Mouse (Mus musculus) brain, embryonic 18.5 days (tissue): ENCODE measurements around the gene Cdadc1.

Source experiments
- DNase-seq: peaks from one replicate; pipeline ENCODE4 v3.0.0-alpha.2; 2012; ENCODE audit warnings: low read depth, low spot score

Cdadc1 gene

DNA sequence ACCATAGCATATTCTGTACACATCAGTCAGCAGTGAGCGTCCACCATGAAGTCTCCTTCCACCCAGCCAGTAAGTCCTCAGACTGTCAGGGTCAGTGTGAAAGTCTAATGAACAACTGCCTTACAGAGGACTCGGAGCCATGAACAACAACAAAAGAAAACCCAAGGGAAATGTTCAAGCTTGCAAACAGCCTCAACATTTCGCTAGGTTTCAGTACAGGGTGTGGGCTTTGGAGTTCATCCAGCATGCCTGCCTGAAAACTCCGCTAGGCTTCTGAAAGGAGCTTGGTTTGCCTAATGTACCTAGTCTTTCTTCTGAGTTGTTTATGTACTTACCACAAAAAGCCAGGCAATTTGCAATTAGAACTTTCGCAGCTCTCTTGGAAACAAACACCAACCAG is 53.8 kb downstream of the Cdadc1 start:
- DNase-seq, result no peak

DNA sequence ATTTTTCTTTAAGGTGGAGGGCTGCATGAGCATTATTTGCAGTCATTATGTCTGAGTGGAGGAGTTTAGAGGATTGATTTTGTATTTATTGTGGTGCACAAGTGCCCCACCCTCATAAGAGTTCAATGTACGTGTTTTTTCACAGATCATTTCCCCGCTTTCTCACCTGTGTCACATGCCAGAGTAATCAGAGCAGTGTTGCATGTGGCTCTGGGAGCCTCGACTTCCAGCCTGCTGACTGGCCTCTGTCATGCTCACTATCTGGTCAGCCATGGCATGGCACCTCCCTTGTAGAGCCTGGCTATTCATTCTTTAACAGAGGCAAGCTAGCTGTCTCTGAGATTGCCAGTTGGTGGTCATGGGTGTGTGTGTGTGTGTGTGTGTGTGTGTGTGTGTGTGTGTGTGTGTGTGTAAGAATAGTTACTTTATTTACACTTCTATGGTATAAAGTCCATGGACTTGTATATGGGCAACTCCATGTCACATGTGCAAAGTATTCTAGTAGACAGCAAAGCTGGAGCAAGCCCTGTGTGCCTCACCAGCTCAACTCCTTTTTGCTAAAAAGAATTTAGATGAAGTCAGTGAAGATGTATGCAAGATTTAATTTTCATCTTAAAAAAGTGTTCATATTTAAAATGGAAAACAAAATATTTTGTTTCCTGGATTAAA is 54.5 kb downstream of the Cdadc1 start:
- DNase-seq, result no peak

DNA sequence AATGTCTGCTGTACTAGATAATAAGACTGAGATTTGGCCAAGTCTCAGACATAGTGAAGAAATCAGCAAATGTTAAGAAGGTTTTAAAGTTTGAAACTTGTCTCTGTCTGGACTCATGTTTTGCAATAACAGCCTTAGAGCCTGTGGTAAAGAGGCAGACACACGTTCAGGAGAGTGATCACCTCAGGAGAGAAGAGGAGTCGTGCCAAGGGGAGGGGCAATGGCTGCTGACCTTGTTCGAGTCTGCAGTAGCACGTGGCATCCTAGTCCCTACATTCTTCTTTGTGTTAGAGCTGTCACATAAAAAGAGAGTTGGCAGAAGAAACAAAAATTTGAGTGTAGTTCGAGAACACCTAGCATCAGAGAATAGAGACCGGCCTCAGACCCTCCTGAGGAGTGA is 57.0 kb downstream of the Cdadc1 start:
- no peak for DNase-seq

DNA sequence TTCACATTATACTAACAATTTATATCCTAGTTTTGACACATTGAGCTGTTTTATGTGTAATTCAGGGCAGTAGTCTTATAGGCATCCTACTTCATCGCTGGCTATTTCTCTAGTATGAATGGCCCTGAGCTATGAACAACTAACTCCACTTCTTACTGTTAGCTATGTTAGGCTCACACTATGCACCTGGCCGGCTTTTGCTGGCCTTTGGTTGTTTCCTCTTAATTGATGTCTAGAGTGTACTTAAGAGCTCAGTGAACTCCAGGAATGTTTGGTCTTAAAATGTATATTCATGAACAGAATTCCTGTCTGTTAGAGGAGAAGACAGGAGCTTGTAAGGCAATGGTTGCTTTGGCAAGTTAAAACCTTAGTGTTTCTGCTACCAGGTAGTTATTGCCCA is 57.5 kb downstream of the Cdadc1 start:
- DNase-seq, result no peak

DNA sequence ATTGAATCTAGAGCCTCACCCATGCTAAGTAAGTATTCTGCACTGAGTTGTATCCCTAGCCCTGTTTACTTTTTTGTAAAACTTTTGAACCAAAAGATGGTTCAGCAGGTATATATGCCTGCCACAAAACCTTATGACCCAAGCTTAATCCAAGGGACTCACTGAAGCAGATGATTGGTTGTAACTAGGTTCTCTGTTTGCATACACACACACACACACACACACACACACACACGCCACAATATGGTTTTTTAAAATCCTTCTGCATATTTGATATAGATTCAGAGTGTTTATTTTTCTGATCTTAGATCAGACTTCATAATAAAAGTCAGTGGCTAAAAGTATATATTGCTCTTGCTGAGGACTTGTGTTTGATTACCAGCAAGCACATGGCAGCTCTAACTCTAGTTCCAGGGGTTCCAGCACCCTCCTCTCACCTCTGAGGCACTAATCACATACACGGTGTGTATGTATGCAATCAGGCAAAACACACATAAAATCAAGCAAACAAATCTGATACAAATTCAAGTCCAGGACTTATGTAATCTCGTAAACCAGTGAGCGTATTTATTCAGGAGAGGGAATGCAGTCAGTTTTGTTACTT is 59.8 kb downstream of the Cdadc1 start:
- no peak for DNase-seq

DNA sequence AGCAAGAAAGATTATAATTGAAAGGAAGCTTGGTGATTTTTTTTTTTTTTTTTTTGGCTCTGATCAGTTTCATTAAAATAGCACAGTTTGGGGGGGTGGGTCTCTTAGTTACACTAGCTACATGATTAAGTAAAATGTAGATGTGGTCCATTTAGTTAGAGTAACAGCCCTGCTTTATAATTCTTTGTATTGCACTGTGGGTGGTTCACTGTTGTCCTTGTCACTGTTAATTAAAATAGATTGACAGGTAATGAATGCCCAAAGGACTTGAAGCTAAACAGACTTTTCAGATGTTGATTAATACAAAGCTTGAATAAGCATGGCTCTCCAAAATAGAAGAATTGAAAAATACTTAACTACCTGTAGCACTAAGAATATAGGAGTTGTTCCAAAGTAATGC is 63.9 kb downstream of the Cdadc1 start:
- no peak for DNase-seq

DNA sequence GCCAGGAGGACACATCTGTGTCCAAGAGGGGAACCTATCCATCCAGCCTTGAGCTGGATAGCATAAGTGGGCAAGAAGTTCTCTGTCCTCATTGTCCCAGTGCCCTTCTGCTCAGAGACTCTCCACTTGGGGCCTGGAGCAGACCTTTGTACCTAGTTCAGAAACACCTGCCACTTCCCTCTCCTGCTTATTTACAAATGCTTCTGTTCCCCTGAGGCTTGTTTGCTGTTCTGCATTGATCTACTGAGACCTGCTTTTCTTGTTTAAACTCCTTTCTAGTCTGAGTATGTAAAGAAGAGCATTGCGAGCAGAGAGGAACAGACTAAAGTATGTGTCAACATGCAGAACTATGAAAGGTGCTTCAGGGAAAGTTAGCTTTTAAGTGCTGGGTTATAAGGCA is 64.8 kb downstream of the Cdadc1 start:
- DNase-seq, result no peak

DNA sequence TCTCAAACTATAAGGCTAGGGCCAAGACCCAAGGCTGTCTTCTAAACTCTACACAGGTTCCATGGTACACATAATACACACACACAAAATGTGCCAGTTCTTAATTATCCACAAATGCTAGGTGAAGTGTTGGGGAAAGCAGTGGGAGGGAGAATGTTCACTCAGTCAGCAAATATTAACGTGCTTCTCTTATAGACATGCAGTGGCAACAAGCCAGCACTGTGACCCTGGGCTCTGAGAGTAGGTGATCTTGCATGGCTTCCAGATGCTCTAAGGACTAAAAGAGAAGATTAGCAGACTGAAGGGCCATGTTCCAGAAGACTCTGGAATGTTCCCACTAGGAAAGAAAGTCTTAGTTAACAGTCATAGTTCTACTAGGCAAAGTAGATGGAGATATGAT is 67.0 kb downstream of the Cdadc1 start:
- DNase-seq, result no peak

DNA sequence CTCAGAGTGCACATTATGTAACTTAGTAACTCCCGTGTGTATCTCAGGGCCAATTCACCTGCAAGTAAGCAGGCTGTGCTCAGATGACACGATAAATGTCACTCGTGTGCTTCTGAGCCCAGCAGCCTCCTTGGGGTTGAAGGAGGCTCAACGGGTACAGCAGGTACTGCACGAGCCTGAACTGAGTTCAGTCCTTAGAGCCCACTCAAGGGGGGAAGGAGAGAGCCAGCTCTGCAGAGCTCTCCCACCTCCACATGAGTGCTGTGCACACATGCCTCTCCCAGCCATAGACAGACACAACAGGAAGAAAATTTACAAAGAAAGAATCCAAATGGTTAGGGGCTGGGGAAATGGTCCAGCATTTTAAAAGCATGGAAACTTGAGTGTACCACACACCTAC is 71.9 kb downstream of the Cdadc1 start:
- no peak for DNase-seq

DNA sequence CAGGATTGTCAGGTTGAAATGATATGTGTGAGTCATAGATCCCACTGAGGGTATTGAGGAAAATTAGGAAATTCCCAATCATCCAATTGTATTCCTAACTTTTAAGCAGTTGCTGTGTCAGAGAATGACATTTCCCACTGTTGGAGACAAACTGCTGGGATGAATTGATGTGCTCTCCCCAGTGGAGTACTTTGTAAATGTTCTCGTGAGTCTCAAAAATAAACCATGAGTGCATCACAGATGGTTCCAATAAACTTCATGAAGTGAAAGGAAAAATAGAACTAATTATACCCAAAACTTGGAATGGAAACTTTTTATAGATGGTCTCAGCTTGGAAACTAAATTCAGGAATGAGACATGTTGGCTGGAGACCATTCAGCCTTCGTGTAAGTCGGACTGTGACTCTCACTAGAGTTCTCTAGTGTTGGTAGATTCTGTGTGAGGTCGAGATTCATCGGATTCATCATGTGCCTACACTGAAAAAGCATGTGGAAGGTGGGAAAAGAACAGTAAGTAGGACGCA is 83.8 kb downstream of the Cdadc1 start:
- DNase-seq, result no peak
